Mouse (Mus musculus): Measurements from ENCODE around the gene Rasal3. TPM values are rescaled to one million over a fixed set of nuclear protein-coding genes. Genes with fewer than 3 reads are reported as not detected.

Gene Rasal3
- total RNA-seq, 1 experiment from 2014 or later, result 92.1 TPM

- ATAC-seq (replicated peaks in 1 of 2; ENCODE audit: insufficient read depth in 1 of 2, low FRiP score in 2 of 2, low TSS enrichment in 1 of 2, low read depth in 1 of 2, poor library complexity in 2 of 2, severe bottlenecking in 2 of 2), result no peak
Measured at GRCm38 (mm10) chr17:32402011-32402778, 1.2 kb downstream of the Rasal3 start.

GRCm38 (mm10) chr17:32396266-32396665 is 7.1 kb downstream of the Rasal3 start:
- ATAC-seq (replicated peaks in 1 of 2; ENCODE audit: insufficient read depth in 1 of 2, low FRiP score in 2 of 2, low TSS enrichment in 1 of 2, low read depth in 1 of 2, poor library complexity in 2 of 2, severe bottlenecking in 2 of 2), result no peak

GRCm38 (mm10) chr17:32393944-32394343 is 9.4 kb downstream of the Rasal3 start:
- no peak for ATAC-seq (replicated peaks in 1 of 2; ENCODE audit: insufficient read depth in 1 of 2, low FRiP score in 2 of 2, low TSS enrichment in 1 of 2, low read depth in 1 of 2, poor library complexity in 2 of 2, severe bottlenecking in 2 of 2)

GRCm38 (mm10) chr17:32389101-32389659 is 14.2 kb downstream of the Rasal3 start, which contains the start of gene Wiz:
Gene Wiz, minus strand, starts transcription at chr17:32389439.
- ATAC-seq (replicated peaks in 1 of 2; ENCODE audit: insufficient read depth in 1 of 2, low FRiP score in 2 of 2, low TSS enrichment in 1 of 2, low read depth in 1 of 2, poor library complexity in 2 of 2, severe bottlenecking in 2 of 2), result peak; percentile 76 to 80

GRCm38 (mm10) chr17:32388370-32389100 is 14.8 kb downstream of the Rasal3 start:
- ATAC-seq (replicated peaks in 1 of 2; ENCODE audit: insufficient read depth in 1 of 2, low FRiP score in 2 of 2, low TSS enrichment in 1 of 2, low read depth in 1 of 2, poor library complexity in 2 of 2, severe bottlenecking in 2 of 2), result no peak

GRCm38 (mm10) chr17:32387986-32388369 is 15.4 kb downstream of the Rasal3 start:
- ATAC-seq (replicated peaks in 1 of 2; ENCODE audit: insufficient read depth in 1 of 2, low FRiP score in 2 of 2, low TSS enrichment in 1 of 2, low read depth in 1 of 2, poor library complexity in 2 of 2, severe bottlenecking in 2 of 2), result no peak

GRCm38 (mm10) chr17:32386659-32387432 is 16.5 kb downstream of the Rasal3 start:
- ATAC-seq (replicated peaks in 1 of 2; ENCODE audit: insufficient read depth in 1 of 2, low FRiP score in 2 of 2, low TSS enrichment in 1 of 2, low read depth in 1 of 2, poor library complexity in 2 of 2, severe bottlenecking in 2 of 2), result peak; percentile 31 to 42; a peak in 2 of 4 replicates

GRCm38 (mm10) chr17:32383661-32384060 is 19.7 kb downstream of the Rasal3 start:
- ATAC-seq (replicated peaks in 1 of 2; ENCODE audit: insufficient read depth in 1 of 2, low FRiP score in 2 of 2, low TSS enrichment in 1 of 2, low read depth in 1 of 2, poor library complexity in 2 of 2, severe bottlenecking in 2 of 2), result no peak

GRCm38 (mm10) chr17:32382576-32382975 is 20.8 kb downstream of the Rasal3 start:
- no peak for ATAC-seq (replicated peaks in 1 of 2; ENCODE audit: insufficient read depth in 1 of 2, low FRiP score in 2 of 2, low TSS enrichment in 1 of 2, low read depth in 1 of 2, poor library complexity in 2 of 2, severe bottlenecking in 2 of 2)

GRCm38 (mm10) chr17:32378786-32379185 is 24.6 kb downstream of the Rasal3 start:
- no peak for ATAC-seq (replicated peaks in 1 of 2; ENCODE audit: insufficient read depth in 1 of 2, low FRiP score in 2 of 2, low TSS enrichment in 1 of 2, low read depth in 1 of 2, poor library complexity in 2 of 2, severe bottlenecking in 2 of 2)

GRCm38 (mm10) chr17:32377137-32377536 is 26.2 kb downstream of the Rasal3 start:
- no peak for ATAC-seq (replicated peaks in 1 of 2; ENCODE audit: insufficient read depth in 1 of 2, low FRiP score in 2 of 2, low TSS enrichment in 1 of 2, low read depth in 1 of 2, poor library complexity in 2 of 2, severe bottlenecking in 2 of 2)

- ATAC-seq (replicated peaks in 1 of 2; ENCODE audit: insufficient read depth in 1 of 2, low FRiP score in 2 of 2, low TSS enrichment in 1 of 2, low read depth in 1 of 2, poor library complexity in 2 of 2, severe bottlenecking in 2 of 2), result no peak
Measured at GRCm38 (mm10) chr17:32376475-32376874, 26.9 kb downstream of the Rasal3 start.

GRCm38 (mm10) chr17:32368991-32369578 is 34.3 kb downstream of the Rasal3 start:
- no peak for ATAC-seq (replicated peaks in 1 of 2; ENCODE audit: insufficient read depth in 1 of 2, low FRiP score in 2 of 2, low TSS enrichment in 1 of 2, low read depth in 1 of 2, poor library complexity in 2 of 2, severe bottlenecking in 2 of 2)

GRCm38 (mm10) chr17:32367706-32368105 is 35.7 kb downstream of the Rasal3 start:
- no peak for ATAC-seq (replicated peaks in 1 of 2; ENCODE audit: insufficient read depth in 1 of 2, low FRiP score in 2 of 2, low TSS enrichment in 1 of 2, low read depth in 1 of 2, poor library complexity in 2 of 2, severe bottlenecking in 2 of 2)

GRCm38 (mm10) chr17:32365296-32365695 is 38.1 kb downstream of the Rasal3 start:
- ATAC-seq (replicated peaks in 1 of 2; ENCODE audit: insufficient read depth in 1 of 2, low FRiP score in 2 of 2, low TSS enrichment in 1 of 2, low read depth in 1 of 2, poor library complexity in 2 of 2, severe bottlenecking in 2 of 2), result no peak

- ATAC-seq (replicated peaks in 1 of 2; ENCODE audit: insufficient read depth in 1 of 2, low FRiP score in 2 of 2, low TSS enrichment in 1 of 2, low read depth in 1 of 2, poor library complexity in 2 of 2, severe bottlenecking in 2 of 2), result no peak
Measured at GRCm38 (mm10) chr17:32364850-32365249, 38.5 kb downstream of the Rasal3 start.

- peak; percentile 84 to 92 for ATAC-seq (replicated peaks in 1 of 2; ENCODE audit: insufficient read depth in 1 of 2, low FRiP score in 2 of 2, low TSS enrichment in 1 of 2, low read depth in 1 of 2, poor library complexity in 2 of 2, severe bottlenecking in 2 of 2)
Measured at GRCm38 (mm10) chr17:32364331-32364730, 39.1 kb downstream of the Rasal3 start.
